In genomic region chr16:6704847-6705246, GRCm38 (mm10) we compare ENCODE assay signal across 15 mouse cellular contexts.
"Had no signal": no experiment of that assay in that cellular context is flagged by ENCODE, and none has a peak within 500 bp of the region (broad histone marks: within the 10 kb centered on the region; RNA-seq: fewer than 3 reads in every experiment).

No protein-coding gene starts in this region.

- DNase-seq: kidney, adult 18-20 months; kidney, postnatal 10 days; liver; liver, embryonic 13.5 days; liver, postnatal 0 days; lung, postnatal 14 days; right cerebral cortex, postnatal 4 days; spleen, adult 18-20 months; thymus, adult 18-20 months; thymus, postnatal 14 days had no signal

- H3K9me3 ChIP-seq: limb, embryonic 12.5 days; liver, embryonic 13.5 days; lung, embryonic 15.5 days; midbrain, embryonic 12.5 days; neural tube, embryonic 12.5 days had no signal

- H3K36me3 ChIP-seq: limb, embryonic 12.5 days; liver, embryonic 13.5 days; lung, embryonic 15.5 days; midbrain, embryonic 12.5 days; neural tube, embryonic 12.5 days had no signal

- H3K4me2 ChIP-seq: limb, embryonic 12.5 days; liver, embryonic 13.5 days; lung, embryonic 15.5 days; midbrain, embryonic 12.5 days; neural tube, embryonic 12.5 days had no signal

- H3K9ac ChIP-seq: limb, embryonic 12.5 days; liver, embryonic 13.5 days; liver, postnatal 0 days; lung, embryonic 15.5 days; midbrain, embryonic 12.5 days; neural tube, embryonic 12.5 days had no signal

- ATAC-seq: liver, postnatal 0 days had no signal

- H3K4me1 ChIP-seq: limb, embryonic 12.5 days; liver, embryonic 13.5 days; lung, embryonic 15.5 days; midbrain, embryonic 12.5 days; neural tube, embryonic 12.5 days had no signal

- H3K4me3 ChIP-seq: limb, embryonic 12.5 days; liver, embryonic 13.5 days; lung, embryonic 15.5 days; midbrain, embryonic 12.5 days; myocyte; neural tube, embryonic 12.5 days had no signal

- H3K27me3 ChIP-seq: limb, embryonic 12.5 days; liver, embryonic 13.5 days; lung, embryonic 15.5 days; midbrain, embryonic 12.5 days; neural tube, embryonic 12.5 days had no signal

- H3K27ac ChIP-seq: limb, embryonic 12.5 days; liver, embryonic 13.5 days; lung, embryonic 15.5 days; midbrain, embryonic 12.5 days; neural tube, embryonic 12.5 days had no signal
